Mouse (Mus musculus): ENCODE measurements around the gene Map6d1.

DNA sequence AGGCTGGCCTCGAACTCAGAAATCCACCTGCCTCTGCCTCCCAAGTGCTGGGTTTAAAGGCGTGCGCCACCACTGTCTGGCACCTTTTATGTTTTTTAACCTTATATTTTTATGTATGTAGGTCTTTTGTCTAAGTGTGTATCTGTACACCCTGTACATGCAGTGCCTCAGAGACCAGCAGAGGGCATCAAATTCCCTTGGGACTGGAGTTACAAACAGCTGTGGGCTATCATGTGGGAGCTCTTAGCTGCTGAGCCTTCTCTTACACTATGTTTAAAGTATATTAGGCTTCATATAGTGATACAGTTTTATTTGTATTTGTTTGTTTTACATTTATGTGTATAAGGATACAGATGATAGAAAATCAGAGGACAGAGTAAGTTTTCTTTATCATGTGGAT lies 45.6 kb downstream of the Map6d1 start:
- TF ChIP-seq CTCF (IDR thresholded peaks at IDR 0.05; ENCODE audit: borderline replicate concordance, insufficient read depth, low read length): no peak
- TF ChIP-seq POLR2A (IDR thresholded peaks at IDR 0.05; ENCODE audit: low read depth, low read length): no peak

All from embryonic fibroblast, embryonic 13.5 days (primary cell).